Mouse (Mus musculus) lung, adult 2 months (tissue): Measurements from ENCODE around the gene Acss1. TPM values are rescaled to one million over a fixed set of nuclear protein-coding genes. Genes with fewer than 3 reads are reported as not detected.

ENCODE experiments used
- DNase-seq: peaks from one replicate; pipeline ENCODE4 v3.0.0; 2022
- H3K4me1 ChIP-seq: fragments of 200-500 bp; 2 replicates; pipeline ENCODE4 v1.6.1; 2011; ENCODE audit warnings: low read length; ENCODE audit not compliant: control insufficient read depth, insufficient read depth
- H3K4me3 ChIP-seq: fragments of 200-500 bp; replicated peaks from 2 replicates; pipeline ENCODE3; 2011; ENCODE audit warnings: low read depth, mild to moderate bottlenecking, control low read depth, low read length; ENCODE audit errors: extremely low read depth
- CTCF ChIP-seq: fragments of 200-500 bp; IDR thresholded peaks from 2 replicates; pipeline ENCODE4 v1.5.1; 2011; ENCODE audit warnings: mild to moderate bottlenecking, low read length, control low read depth; ENCODE audit not compliant: insufficient read depth
- POLR2A ChIP-seq: fragments of 200-500 bp; IDR thresholded peaks from 2 replicates; pipeline ENCODE4 v1.6.1; 2011; ENCODE audit warnings: low read depth, mild to moderate bottlenecking, control low read depth, low read length, borderline replicate concordance; ENCODE audit errors: extremely low read depth
- WGBS: fragments of 180-500 bp; shearing (Covaris S2); methylation state at CpG from one replicate; pipeline ENCODE4 v1.1.7; 2018; 5-methylcytosine and 5-hydroxymethylcytosine counted together
- polyA plus RNA-seq: library from polyadenylated mRNA; depleted of rRNA; stranded (reverse); fragments of >200 nt; gene quantifications from 2 replicates; pipeline ENCODE4 v1.2.3, GENCODE M21; 2012

The Acss1 gene
- polyA plus RNA-seq, 1 experiment = 74.7 TPM

- 61% methylated on average over 14 of the region's 14 CpGs for WGBS
- DNase-seq = no peak
- H3K4me3 ChIP-seq = no peak overlapping the region
- H3K4me1 ChIP-seq = no peaks in the 10 kb centered on the region; the same call in 1 of the 2 replicates
- no peak for TF ChIP-seq CTCF
- TF ChIP-seq POLR2A = no peak
Observed at GRCm38 (mm10) chr2:150647681-150648299, 20.5 kb downstream of the Acss1 start.

- Histone ChIP-seq H3K4me3 (no peak overlapping the region), H3K4me1 (no peaks in the 10 kb centered on the region; the same call in 1 of the 2 replicates)
- 71% methylated on average over 8 of the region's 8 CpGs for WGBS
- no peak for DNase-seq
- TF ChIP-seq CTCF (no peak), POLR2A (no peak)
Observed at GRCm38 (mm10) chr2:150646411-150647121, 21.7 kb downstream of the Acss1 start.

GRCm38 (mm10) chr2:150645225-150645624 lies 23.1 kb downstream of the Acss1 start:
- Histone ChIP-seq H3K4me1 (no peaks in the 10 kb centered on the region; the same call in 1 of the 2 replicates), H3K4me3 (no peak overlapping the region)
- TF ChIP-seq POLR2A = no peak
- TF ChIP-seq CTCF = no peak
- no peak for DNase-seq
- 72% methylated on average over 4 of the region's 4 CpGs for WGBS

- DNase-seq = no peak
- no peaks in the 10 kb centered on the region; the same call in 1 of the 2 replicates for H3K4me1 ChIP-seq
- 72% methylated on average over 8 of the region's 8 CpGs for WGBS
- H3K4me3 ChIP-seq = no peak overlapping the region
- no peak for TF ChIP-seq POLR2A
- no peak for TF ChIP-seq CTCF
Observed at GRCm38 (mm10) chr2:150643726-150644415, 24.4 kb downstream of the Acss1 start.

- Histone ChIP-seq H3K4me1 (no peaks in the 10 kb centered on the region; the same call in 1 of the 2 replicates), H3K4me3 (no peak overlapping the region)
- no peak for TF ChIP-seq CTCF
- no peak for TF ChIP-seq POLR2A
- no peak for DNase-seq
- WGBS = 72% methylated on average over 1 of the region's 1 CpGs
Observed at GRCm38 (mm10) chr2:150643166-150643565, 25.1 kb downstream of the Acss1 start.

GRCm38 (mm10) chr2:150638370-150638733 lies 29.9 kb downstream of the Acss1 start:
- Histone ChIP-seq H3K4me1 (no peaks in the 10 kb centered on the region), H3K4me3 (no peak overlapping the region)
- WGBS = 56% methylated on average over 2 of the region's 2 CpGs
- TF ChIP-seq POLR2A (no peak), CTCF (no peak)
- DNase-seq = no peak

GRCm38 (mm10) chr2:150637702-150638369 lies 30.5 kb downstream of the Acss1 start:
- TF ChIP-seq CTCF (no peak), POLR2A (no peak)
- H3K4me3 ChIP-seq = no peak overlapping the region
- H3K4me1 ChIP-seq = no peaks in the 10 kb centered on the region
- DNase-seq = no peak
- 72% methylated on average over 6 of the region's 6 CpGs for WGBS

GRCm38 (mm10) chr2:150635877-150636446 lies 32.3 kb downstream of the Acss1 start:
- Histone ChIP-seq H3K4me3 (no peak overlapping the region), H3K4me1 (no peaks in the 10 kb centered on the region)
- TF ChIP-seq CTCF (no peak), POLR2A (no peak)
- no peak for DNase-seq
- WGBS = 67% methylated on average over 3 of the region's 3 CpGs

- no peak for DNase-seq
- WGBS = 77% methylated on average over 4 of the region's 4 CpGs
- TF ChIP-seq CTCF = no peak
- no peak for TF ChIP-seq POLR2A
- no peaks in the 10 kb centered on the region for H3K4me1 ChIP-seq
- no peak overlapping the region for H3K4me3 ChIP-seq
Observed at GRCm38 (mm10) chr2:150629255-150629654, 39.0 kb downstream of the Acss1 start.

- TF ChIP-seq POLR2A (no peak), CTCF (no peak)
- WGBS = 54% methylated on average over 6 of the region's 6 CpGs
- H3K4me1 ChIP-seq = no peaks in the 10 kb centered on the region
- DNase-seq = no peak
- no peak overlapping the region for H3K4me3 ChIP-seq
Observed at GRCm38 (mm10) chr2:150627140-150627539, 41.2 kb downstream of the Acss1 start.
